In genomic region chr14:31668326-31668725, GRCm38 (mm10) we compare ENCODE assay signal across 9 mouse cellular contexts. TPM values are rescaled to one million over a fixed set of nuclear protein-coding genes. Genes with fewer than 3 reads are reported as not detected.
DNase-seq lines count a peak whose midpoint lies in the region; ATAC-seq and TF ChIP-seq lines count a peak whose summit lies in the region.
"Had no signal": no experiment of that assay in that cellular context is flagged by ENCODE, and none has a peak within 500 bp of the region (broad histone marks: within the 10 kb centered on the region; RNA-seq: fewer than 3 reads in every experiment).

No protein-coding gene starts in this region.

- TF ChIP-seq CTCF in lung, embryonic 14.5 days (IDR thresholded peaks at IDR 0.05; ENCODE audit: low read depth) = no peak
- TF ChIP-seq CTCF in heart, postnatal 0 days (IDR thresholded peaks at IDR 0.05; ENCODE audit: low read depth) = no peak

- H3K4me2 ChIP-seq in lung, embryonic 14.5 days = no peak overlapping the region
- H3K4me2 ChIP-seq in heart, postnatal 0 days (ENCODE audit: low read depth, low read length) = no peak overlapping the region
- H3K4me2 ChIP-seq: midbrain, embryonic 12.5 days had no signal

- H3K27me3 ChIP-seq in heart, embryonic 10.5 days (ENCODE audit: insufficient read depth, poor library complexity, severe bottlenecking) = no peaks in the 10 kb centered on the region
- no peaks in the 10 kb centered on the region for H3K27me3 ChIP-seq in lung, embryonic 14.5 days (ENCODE audit: insufficient read depth, low read length)
- H3K27me3 ChIP-seq in heart, postnatal 0 days (ENCODE audit: control insufficient read depth, insufficient read depth, low read length) = no peaks in the 10 kb centered on the region
- H3K27me3 ChIP-seq: midbrain, embryonic 12.5 days had no signal

- H3K27ac ChIP-seq in heart, embryonic 10.5 days = 0 out of 2 replicates have a peak overlapping the region, but pooled peaks have one; percentile 32
- H3K27ac ChIP-seq in lung, embryonic 14.5 days (ENCODE audit: low read depth) = peak overlapping the region; percentile 15; the same call in 1 of the 2 replicates
- H3K27ac ChIP-seq in heart, postnatal 0 days (ENCODE audit: low read depth) = peak overlapping the region; percentile 86

- H3K4me1 ChIP-seq in heart, embryonic 10.5 days = peaks cover 25% of the 10 kb centered on the region
- peaks cover 19% of the 10 kb centered on the region for H3K4me1 ChIP-seq in lung, embryonic 14.5 days (ENCODE audit: insufficient read depth)
- H3K4me1 ChIP-seq in heart, postnatal 0 days (ENCODE audit: control insufficient read depth, insufficient read depth) = peaks cover 38% of the 10 kb centered on the region

- ATAC-seq in lung, embryonic 14.5 days (ENCODE audit: insufficient read depth) = no peak
- no peak for ATAC-seq in heart, postnatal 0 days (ENCODE audit: insufficient read depth, low read depth)

- no peak for DNase-seq in heart, embryonic 10.5 days (ENCODE audit: low spot score)
- no peak for DNase-seq in heart, postnatal 25 days (ENCODE audit: low spot score)
- no peak for DNase-seq in lung, embryonic 14.5 days
- DNase-seq in lung, postnatal 36 days = no peak
- DNase-seq in heart, postnatal 0 days (ENCODE audit: low spot score) = no peak
- peak; percentile 58 for DNase-seq in right cerebral cortex, postnatal 14 days
- DNase-seq in cerebellum, postnatal 36 days = no peak
- no peak for DNase-seq in B cell, adult 2 months

- no peak overlapping the region for H3K4me3 ChIP-seq in heart, embryonic 10.5 days
- no peak overlapping the region for H3K4me3 ChIP-seq in lung, embryonic 14.5 days (ENCODE audit: low read depth, low read length)
- H3K4me3 ChIP-seq in heart, postnatal 0 days (ENCODE audit: low read depth, low read length) = no peak overlapping the region
- H3K4me3 ChIP-seq: midbrain, embryonic 12.5 days had no signal

- no peak overlapping the region for H3K9ac ChIP-seq in lung, embryonic 14.5 days
- no peak overlapping the region for H3K9ac ChIP-seq in heart, postnatal 0 days (replicated peaks; ENCODE audit: low read depth, low read length)
- H3K9ac ChIP-seq: midbrain, embryonic 12.5 days had no signal

- WGBS in heart, embryonic 10.5 days = 83% methylated on average over 13 of the region's 13 CpGs
- WGBS in lung, embryonic 14.5 days = 84% methylated on average over 13 of the region's 13 CpGs
- 79% methylated on average over 13 of the region's 13 CpGs for WGBS in heart, postnatal 0 days

- TF ChIP-seq EP300 in heart, postnatal 0 days (IDR thresholded peaks at IDR 0.05; ENCODE audit: low read depth) = no peak

- H3K36me3 ChIP-seq in heart, embryonic 10.5 days = peaks cover 13% of the 10 kb centered on the region
- H3K36me3 ChIP-seq in lung, embryonic 14.5 days (ENCODE audit: insufficient read depth) = peaks cover 9% of the 10 kb centered on the region; the same call in 1 of the 2 replicates
- H3K36me3 ChIP-seq in heart, postnatal 0 days (replicated peaks; ENCODE audit: control insufficient read depth, insufficient read depth, low read length) = peaks cover 9% of the 10 kb centered on the region

- H3K9me3 ChIP-seq in heart, embryonic 10.5 days = no peaks in the 10 kb centered on the region
- H3K9me3 ChIP-seq in lung, embryonic 14.5 days (ENCODE audit: low read depth, low read length) = no peaks in the 10 kb centered on the region
- H3K9me3 ChIP-seq in heart, postnatal 0 days (replicated peaks; ENCODE audit: control insufficient read depth, low read length) = no peaks in the 10 kb centered on the region
- H3K9me3 ChIP-seq: midbrain, embryonic 12.5 days had no signal

- intact Hi-C loops in heart, postnatal 25 days (cut with DNase I) = loop anchor here (5.0 kb wide), 1 partner anchor 34 kb away; no protein-coding TSS in a partner anchor

RNA-seq across cellular contexts. Expression of gene Hacl1, which starts 27.2 kb away (rescaled TPM):
- 7.8 and 8.8 TPM in 2 replicates for polyA plus RNA-seq in heart, embryonic 10.5 days (2016; fragmentation: Nextera tagmentation; extraction: Ambion mirVana)
- total RNA-seq in heart, postnatal 25 days (2021) = 10 to 100 TPM in 1 of 2 experiments, 1 to 10 TPM in 1; 5.7 to 13.6 TPM
- 9.3 and 10.4 TPM in 2 replicates for polyA plus RNA-seq in lung, embryonic 14.5 days (2014; fragmentation: Nextera tagmentation; extraction: Ambion mirVana)
- 22.4 and 25.5 TPM in 2 replicates for total RNA-seq in heart, postnatal 0 days (2014; rRNA removed; ENCODE audit: low replicate concordance)
- polyA plus RNA-seq in heart, postnatal 0 days (2015; fragmentation: Nextera tagmentation; extraction: Ambion mirVana) = 9.2 and 12.2 TPM in 2 replicates

RNA-seq across cellular contexts. Expression of gene Btd, which starts 27.5 kb away (rescaled TPM):
- 21.2 and 23.8 TPM in 2 replicates for polyA plus RNA-seq in heart, embryonic 10.5 days (2016; fragmentation: Nextera tagmentation; extraction: Ambion mirVana)
- 10 to 100 TPM in 1 of 2 experiments, 1 to 10 TPM in 1; 9.1 to 10.4 TPM for total RNA-seq in heart, postnatal 25 days (2021)
- polyA plus RNA-seq in lung, embryonic 14.5 days (2014; fragmentation: Nextera tagmentation; extraction: Ambion mirVana) = 23.1 and 28.9 TPM in 2 replicates
- 29.0 and 43.1 TPM in 2 replicates for total RNA-seq in heart, postnatal 0 days (2014; rRNA removed; ENCODE audit: low replicate concordance)
- polyA plus RNA-seq in heart, postnatal 0 days (2015; fragmentation: Nextera tagmentation; extraction: Ambion mirVana) = 14.6 and 15.0 TPM in 2 replicates

RNA-seq across cellular contexts. Expression of gene Gm49387, which starts 27.6 kb away (rescaled TPM):
- polyA plus RNA-seq in heart, embryonic 10.5 days (2016; fragmentation: Nextera tagmentation; extraction: Ambion mirVana) = 0.74 and 2.4 TPM in 2 replicates
- 1 to 10 TPM in 1 of 2 experiments, under 1 TPM in 1; 0.47 to 1.5 TPM for total RNA-seq in heart, postnatal 25 days (2021)
- 0.18 TPM in 1 of 2 replicates, not detected in the other for polyA plus RNA-seq in lung, embryonic 14.5 days (2014; fragmentation: Nextera tagmentation; extraction: Ambion mirVana)
- total RNA-seq in heart, postnatal 0 days (2014; rRNA removed; ENCODE audit: low replicate concordance) = not detected in 2 replicates
- polyA plus RNA-seq in heart, postnatal 0 days (2015; fragmentation: Nextera tagmentation; extraction: Ambion mirVana) = 1.7 and 1.9 TPM in 2 replicates

Comparison
In these comparisons a context has a peak if more than half of its experiments do, and no peak if none do; other contexts are left out.
1. H3K27ac ChIP-seq: peak in every context shown above with its lines; median percentile 86 in heart, postnatal 0 days; 32 in heart, embryonic 10.5 days; 15 in lung, embryonic 14.5 days.